Mouse (Mus musculus) naive thymus-derived CD4-positive, alpha-beta T cell, adult 2 months (primary cell): ENCODE measurements around the gene Acss2.
"Not testable (repeated sequence)": the region's sequence is repeated elsewhere in the genome, so short reads cannot be mapped to it uniquely, and the experiment has no call there.

Experiments
- DNase-seq: peaks from one replicate; pipeline ENCODE4 v3.0.0-alpha.2; 2011; ENCODE audit warnings: low read depth

Acss2 gene

DNA sequence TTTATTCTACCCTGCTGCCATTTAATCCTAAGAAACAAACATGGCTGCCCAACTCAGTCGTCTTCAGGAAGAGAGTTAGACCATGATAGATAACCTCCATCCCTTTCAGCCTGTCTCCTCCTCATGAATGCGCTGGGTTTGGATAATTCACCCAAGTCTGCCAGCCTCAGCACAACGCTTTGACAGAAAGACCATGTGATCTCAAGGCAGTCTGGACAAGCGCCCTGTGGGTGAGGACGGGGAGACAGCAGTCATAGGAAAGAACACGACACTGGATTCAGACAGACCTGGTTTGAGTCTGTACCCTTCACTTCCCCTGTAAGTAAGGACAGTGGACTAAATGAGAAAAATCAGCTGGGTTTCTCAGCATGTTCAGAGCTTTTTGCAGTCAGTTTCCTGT lies 71.8 kb downstream of the Acss2 start:
- no peak for DNase-seq

DNA sequence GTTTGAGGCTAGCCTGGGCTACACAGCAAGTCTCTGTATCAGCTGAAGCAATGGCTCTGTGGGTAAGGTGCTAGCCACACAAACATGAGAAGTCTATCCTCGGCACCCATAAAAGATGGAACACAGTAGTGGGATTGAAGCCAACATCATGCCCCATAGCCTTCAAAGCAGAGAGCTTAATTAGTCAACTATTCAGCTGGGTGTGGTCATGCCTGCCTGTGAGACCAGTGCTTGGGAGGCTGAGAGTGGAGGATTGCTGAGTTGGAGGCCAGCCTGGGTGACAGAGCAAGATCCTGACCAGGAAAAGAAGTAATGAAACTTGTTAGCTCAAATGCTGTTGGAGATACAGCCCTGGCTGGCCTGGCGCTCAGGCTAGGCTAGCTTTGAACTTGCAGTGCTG lies 73.1 kb downstream of the Acss2 start:
- DNase-seq: no peak

DNA sequence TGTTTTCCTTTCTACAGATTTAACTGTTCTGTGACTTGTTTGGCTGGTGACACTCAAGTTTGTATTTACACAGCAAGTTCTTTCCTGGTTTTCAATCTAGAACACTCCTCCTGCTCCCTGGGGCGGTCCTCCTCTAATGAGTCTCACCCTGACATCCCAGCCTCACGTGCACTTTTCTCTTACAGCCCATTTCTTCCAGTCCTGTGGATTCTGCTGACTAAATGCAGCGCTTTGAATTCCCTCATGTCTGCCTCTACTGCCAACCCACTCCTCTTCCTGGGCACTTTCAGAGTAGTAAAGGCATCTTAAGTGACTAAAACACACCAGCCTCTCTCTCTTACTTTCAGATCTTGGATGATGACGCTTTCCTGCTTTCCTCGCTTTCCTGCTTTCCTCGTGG lies 73.9 kb downstream of the Acss2 start:
- no peak for DNase-seq

DNA sequence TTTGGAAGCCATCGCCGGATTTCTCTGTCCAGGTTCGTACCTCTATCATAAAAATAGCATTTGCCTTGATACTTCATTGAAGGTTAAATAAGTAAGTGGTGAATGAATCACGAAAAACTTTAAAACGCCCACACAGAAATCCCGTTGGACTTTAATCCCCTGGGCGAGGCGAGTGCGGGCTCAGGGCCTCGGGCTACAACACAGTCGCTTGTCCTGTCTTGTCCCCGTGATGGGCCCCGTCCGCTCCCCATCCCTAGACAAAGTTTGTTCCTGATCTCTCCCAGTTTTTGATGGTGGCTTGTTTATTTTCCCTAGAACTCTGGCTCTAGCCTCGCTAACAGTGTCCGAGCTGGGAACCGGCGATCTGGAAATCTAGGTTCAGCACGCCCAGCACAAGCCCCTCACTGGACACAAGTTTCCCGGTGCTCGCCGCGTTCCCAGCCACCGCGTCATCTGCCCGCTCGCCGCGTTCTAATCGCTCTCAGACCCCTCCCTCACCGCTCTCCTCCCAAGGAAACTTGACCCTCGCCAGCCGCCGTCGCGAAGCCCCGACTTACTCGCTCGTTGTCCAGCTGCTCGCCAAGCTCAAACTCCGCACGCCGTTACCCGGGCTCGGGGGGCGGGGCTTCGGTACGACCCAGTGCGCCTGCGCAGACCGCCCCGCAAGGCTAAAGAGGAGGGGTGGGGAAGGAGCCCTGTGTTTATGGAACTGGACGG lies 74.5 kb downstream of the Acss2 start, which contains the start of gene Gss:
Gene Gss, minus strand, starts transcription at position 674 of the 717 bp plus-strand sequence.
- peak; percentile 93 for DNase-seq

DNA sequence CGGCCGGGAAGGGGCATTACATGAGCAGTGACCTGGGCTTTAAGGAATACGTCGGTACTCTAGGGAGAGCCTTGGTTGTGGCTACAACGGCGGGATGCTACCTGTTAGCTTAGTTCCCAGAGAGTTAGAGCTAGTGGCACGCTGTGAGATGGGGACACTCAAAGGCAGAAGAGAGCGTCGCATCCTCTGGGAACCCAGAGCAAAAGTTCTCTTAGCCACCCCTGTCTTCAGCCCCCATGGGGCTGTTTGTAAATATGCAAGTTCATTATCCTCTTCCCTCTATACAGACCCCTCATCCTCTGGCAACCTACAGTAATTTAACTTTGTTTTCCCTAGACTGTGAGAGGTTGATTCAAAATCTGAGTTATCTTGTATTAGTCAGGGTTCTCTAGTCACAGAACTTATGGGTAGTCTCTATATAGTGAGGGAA lies 75.1 kb downstream of the Acss2 start:
- DNase-seq: no peak

DNA sequence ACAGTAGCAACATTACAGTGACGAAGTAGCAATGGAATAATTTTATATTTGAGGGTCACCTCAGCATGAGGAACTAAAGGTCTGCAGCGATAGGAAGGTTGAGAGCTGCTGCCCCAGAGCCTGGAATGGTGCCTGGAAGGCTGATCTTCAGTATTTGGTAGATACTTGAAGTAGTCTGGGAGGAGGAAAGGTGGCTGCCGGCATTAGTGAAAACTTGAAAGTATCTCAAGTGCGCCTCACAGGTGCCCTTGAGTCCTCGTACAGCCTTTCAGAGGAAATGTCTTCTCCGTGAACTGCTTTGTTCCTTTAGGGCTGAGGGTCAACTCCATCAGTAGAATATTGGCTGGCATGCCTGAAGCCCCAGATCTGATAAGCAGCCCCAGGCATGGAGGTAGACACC lies 77.8 kb downstream of the Acss2 start:
- no peak for DNase-seq

DNA sequence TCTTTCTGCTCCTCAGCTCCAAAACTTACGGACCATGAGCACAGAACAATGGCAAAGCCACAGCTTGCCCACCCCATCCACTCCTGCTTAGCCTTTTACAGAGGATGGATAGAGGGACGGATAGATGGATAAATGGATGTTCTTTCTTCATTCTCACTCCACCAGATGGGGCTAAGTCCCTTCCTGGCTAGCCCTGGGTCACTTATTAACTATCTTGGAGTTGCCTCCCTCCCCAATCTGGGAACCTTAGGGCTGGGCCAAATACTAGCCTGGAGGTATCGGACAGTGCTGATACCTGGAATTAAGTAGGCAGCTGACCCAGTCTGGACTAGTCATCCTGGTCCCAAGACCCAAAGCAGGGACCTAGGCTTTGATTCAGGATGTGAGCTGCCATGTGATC lies 86.0 kb downstream of the Acss2 start:
- DNase-seq: no peak

DNA sequence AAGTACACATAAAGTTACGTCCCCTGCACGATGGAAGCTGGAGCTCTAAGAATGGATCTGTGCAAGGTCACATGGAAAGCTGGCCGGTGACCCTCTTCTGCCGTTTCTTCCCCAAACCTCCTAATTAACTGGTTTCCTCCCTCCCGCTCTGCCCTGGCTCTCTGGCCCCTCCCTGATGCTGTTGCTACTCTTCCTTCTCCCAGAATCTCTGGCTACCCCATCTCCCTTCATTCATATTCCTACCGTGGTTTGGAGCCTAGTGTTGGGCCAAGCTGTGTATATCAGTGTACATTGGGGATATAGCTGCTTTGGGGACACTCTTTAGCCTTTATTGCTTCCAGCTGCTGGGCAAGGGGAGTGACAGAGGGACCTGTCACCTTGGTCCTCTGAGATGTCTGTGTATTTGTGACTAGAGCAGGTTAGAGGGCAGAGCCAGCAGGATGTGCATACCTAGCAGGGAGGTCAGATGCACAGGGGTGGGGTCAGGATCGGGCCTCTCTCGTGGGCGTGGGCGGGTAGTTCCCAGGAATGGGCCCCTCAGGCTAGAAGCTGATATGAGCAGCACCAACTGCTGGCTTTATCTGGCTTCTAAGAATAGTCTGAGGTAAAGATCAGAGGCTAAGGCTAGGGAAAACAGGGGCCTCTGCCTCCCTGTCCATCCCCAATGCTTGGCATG lies 87.0 kb downstream of the Acss2 start:
- DNase-seq: no peak

DNA sequence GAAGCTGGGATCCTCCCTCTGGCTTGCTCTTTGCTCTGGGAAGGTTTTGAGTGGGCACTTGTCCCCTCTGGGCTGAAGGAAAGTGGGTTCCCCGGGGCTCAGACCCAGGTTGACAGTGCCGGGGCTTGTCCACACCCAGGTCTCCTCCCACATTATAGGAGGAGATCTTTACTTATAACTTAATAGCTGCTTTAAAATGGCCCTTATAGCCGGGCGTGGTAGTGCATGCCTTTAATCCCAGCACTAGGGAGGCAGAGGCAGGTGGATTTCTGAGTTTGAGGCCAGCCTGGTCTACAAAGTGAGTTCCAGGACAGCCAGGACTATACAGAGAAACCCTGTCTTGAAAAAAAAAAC lies 87.5 kb downstream of the Acss2 start:
- not testable (repeated sequence) for DNase-seq

DNA sequence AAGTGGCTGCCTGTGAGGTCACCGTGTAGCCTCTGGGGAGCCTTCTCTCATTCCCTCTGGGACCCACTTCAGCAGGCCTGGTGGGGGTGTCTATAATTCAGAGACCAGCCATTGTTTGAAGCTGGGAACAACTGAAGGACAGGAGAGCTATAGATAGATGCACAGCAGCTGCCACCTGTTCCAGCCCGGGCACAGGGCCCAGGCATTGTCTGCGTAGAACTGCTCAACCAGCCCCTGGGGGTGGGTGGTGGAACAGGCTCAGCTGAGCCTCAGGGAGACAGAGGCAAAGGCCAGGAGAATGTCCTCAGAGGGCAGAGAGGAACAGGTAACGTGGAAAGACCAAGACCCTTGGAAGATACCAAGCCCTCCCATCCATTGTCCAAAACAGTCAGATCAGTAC lies 88.6 kb downstream of the Acss2 start:
- DNase-seq: no peak

DNA sequence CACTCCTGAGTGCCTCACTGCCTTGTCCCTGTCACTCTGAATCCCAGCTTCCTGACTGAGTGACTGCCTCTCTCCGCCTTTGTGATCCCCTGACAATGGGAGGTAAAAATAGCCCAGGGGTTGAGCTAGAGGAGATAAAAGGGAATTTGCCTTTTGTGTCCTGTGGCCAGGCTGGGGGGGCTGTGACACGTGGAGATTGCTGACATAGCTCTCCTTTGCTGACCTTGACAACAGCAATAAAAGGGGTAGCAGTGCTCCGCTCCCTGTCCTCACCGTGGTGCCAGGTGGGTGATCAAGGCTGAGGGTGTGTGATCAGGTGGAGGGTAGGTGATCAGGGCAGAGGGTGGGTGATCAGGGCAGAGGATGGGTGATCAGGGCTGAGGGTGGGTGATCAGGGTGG lies 93.2 kb downstream of the Acss2 start, which contains the start of gene Myh7b:
Gene Myh7b, plus strand, starts transcription at position 235 of the 400 bp plus-strand sequence.
- no peak for DNase-seq

DNA sequence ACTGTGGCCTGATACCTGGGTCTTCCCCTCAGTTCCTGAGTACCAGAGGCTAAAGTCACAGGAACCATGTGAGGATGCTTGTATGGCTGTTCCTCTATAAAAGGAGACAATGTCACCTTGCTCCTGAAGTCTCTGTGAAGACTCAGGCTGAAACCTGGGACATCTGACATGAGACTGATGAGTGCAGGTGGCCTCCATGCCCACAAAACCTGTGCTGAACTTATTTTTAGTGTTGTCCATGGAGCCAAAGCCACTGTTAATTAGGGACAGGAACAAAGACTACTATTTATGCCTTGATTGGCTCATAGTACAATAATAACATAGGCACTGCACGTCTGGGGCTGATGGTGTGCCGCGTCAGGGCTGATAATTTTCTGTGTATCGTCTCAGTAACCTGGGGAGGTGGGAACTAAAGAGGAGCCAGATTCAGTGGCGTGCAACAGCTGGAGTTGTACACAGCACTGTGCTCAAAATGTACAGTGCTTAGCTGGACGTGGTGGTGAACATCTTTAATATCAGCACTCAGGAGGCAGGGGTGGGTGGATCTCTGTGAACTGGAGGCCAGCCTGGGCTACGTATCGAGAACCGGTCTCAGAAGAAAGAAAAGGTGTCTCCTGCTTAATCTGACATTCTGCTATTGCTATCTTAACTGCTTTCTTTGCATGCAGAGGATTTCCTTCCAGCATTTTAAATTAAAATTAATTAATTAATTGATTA lies 94.2 kb downstream of the Acss2 start:
- DNase-seq: no peak

DNA sequence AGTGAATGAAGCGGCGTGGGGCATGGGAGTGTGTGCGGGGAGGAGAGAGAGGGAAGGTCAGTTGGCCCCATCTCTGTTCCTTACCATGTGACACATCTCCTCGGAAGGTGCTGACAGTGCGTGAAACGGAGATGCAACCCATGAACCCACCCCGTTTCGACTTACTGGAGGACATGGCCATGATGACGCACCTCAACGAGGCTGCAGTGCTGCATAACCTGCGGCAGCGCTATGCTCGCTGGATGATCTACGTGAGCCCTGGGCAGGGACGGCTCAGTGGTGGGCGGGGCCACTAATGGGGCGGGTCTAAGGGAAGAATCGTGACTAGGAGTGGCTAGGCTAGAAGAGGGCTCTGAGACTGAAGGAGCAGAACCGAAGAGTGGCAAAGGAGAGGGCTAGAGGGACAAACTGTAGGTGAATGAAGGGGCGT lies 95.6 kb downstream of the Acss2 start:
- DNase-seq: peak; percentile 81

DNA sequence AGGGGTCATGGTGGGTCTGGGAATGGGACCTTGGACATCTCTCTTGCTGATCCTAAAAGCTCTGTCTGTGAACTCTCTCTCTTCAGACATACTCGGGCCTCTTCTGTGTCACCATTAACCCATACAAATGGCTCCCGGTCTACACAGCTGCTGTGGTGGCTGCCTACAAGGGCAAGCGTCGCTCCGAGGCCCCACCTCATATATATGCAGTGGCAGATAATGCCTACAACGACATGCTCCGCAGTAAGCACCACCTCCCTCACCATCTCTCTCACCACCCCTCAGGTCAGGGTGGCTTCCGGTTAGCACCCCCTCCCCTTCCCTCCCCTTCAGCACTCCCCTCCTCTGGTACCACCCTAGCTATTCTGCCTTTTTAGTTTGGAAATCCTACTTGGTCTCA lies 96.2 kb downstream of the Acss2 start:
- no peak for DNase-seq

DNA sequence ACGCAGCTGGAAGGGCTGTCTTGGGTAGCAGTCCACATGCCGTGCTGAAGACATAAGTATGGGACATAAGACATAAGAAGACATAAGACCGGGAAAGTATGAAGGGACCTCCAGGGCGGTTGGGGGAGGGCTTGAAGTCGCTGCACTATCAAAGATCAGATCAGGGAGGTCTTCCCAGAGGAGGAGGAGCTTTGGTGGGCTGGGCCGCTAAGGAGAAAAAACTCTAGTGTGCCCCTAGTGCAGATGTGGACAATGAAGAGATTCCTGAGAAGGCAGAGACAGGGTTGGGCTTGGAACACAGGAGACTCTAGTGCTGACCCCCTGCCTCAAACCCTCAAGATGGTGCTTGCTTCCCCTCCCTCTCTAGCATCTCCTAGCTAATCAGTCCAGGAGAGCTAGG lies 99.2 kb downstream of the Acss2 start:
- no peak for DNase-seq

DNA sequence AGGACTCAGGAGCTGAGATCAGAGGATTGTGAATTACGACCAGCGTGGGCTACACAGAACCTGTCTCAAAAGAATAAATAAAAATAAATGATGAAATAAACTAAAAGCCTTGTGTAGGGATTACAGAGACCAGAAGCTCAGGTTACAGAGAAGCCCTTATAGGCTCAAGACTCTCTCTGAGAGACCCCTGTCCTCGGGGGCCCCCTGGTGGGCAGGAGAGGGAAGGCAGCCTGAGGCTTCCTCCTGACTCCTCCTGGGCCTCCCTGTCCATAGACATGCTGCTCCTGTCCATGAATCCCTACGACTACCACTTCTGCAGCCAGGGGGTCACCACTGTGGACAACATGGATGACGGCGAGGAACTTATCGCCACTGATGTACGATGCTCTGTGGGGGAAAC lies 102.1 kb downstream of the Acss2 start:
- peak; percentile 87 for DNase-seq

DNA sequence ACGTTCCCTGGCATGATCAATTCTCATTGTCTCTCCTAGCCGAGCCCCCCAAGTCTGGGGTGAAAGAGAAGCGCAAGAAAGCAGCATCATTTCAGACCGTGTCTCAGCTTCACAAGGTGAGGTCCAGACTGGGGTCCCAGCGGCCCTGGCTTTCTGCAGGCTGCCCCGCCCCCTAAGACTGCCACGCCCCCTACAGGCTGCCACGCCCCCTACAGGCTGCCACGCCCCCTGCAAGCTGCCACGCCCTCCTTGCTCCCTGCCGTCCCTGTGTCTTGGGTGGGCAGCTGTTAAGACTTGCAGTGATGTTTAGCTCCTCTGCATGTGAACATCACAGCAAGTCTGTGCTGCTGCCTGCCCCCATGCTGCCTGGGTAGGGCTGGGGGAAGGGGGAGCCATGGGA lies 104.9 kb downstream of the Acss2 start:
- DNase-seq: no peak

DNA sequence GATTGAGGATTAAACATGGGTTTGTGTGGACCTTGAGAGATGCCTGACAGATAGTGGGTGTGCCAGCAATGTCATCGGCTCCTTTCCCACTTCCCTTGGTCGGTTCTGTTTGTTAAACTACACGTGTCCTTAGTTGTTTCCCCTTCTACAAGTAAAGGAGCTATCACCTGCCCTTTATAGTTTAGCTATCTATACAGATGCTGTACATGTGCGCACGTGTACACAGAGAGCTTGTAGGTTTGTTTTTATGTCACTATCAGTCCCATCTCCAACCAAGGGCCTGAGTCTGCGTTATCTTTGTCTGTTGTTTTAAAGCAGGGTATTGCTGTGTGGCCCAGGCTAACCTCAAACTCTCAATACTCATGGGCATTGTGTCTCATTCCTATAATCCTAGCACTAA lies 106.2 kb downstream of the Acss2 start:
- no peak for DNase-seq

DNA sequence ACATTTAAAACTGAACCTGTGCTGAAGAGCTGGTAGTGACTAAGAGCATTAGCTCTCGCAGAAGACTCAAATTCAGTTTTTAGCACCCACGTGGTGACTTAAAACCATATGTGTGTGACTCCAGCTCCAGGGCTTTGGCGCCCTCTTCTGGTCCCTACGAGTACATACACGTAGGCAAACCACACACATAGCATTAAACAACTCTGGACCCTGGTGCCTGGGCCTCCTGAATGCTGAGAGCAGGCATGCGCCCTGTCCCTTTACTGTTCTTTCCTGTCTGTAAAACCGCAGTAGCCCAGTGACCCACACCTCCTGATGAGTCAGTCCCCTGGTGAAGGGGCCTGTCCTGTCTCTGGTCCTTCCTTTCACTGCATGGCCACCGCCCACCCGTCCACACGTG lies 107.0 kb downstream of the Acss2 start:
- peak; percentile 73 for DNase-seq

DNA sequence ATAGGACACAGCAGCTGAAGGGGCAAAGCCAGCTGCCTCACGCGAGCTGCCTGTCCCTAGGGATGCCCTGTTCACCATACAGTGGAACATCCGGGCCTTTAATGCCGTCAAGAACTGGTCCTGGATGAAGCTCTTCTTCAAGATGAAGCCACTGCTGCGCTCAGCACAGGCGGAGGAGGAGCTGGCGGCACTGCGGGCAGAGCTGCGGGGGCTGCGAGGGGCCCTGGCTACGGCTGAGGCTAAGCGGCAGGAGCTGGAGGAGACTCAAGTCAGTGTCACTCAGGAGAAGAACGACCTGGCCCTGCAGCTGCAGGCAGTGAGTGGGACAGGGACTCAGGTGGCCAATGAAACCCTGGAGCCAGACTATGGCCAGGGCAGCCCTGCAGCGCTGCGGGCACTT lies 108.5 kb downstream of the Acss2 start:
- no peak for DNase-seq

DNA sequence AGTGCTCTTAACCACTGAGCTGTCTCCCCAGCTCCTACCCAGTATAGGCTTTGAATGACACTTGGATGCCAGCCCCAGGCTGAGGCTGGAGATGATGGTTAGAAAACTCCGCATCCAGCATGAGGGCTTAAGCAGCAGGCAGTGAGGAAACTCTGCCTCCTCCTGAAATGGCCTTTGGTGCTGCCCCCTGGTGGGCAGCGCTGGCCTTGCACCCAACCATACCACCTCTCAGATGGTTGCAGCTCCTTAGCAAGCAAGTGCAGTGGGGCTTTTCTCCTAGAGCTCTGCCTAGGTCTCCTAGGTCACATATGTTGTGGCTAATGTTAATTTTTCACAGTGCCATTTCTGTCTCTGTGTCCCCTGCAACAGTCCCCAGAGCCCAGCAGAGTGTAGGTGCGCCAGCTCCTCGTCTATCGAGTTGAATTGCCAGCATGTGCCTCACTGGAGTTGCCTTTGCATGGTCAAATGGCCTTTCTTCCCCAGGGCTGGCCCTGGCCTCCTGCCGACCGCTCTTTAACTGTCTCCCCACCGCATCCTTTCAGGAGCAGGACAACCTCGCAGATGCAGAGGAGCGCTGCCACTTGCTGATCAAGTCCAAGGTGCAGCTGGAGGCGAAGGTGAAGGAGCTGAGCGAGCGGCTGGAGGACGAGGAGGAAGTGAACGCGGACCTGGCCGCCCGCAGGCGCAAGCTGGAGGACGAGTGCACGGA lies 109.4 kb downstream of the Acss2 start:
- peak; percentile 86 for DNase-seq

DNA sequence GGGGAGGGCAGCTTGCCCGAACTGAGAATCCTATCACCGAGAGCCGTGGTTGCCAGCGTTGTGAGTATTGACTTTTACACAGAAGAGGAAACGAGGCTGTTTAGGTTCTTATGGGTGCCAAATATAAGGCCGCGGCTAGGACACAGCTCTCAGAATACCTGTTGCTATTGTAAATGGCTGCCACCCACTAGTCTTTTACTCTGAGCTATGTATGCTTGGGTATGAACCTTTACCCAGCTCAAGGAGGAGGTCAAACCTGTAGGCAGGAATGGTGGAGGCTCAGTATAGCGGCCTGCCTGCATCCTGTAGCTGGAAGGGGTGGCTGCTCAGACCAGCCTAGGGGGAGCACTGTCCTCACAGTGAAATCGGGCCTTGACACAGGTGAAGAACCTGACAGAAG lies 110.4 kb downstream of the Acss2 start:
- no peak for DNase-seq

DNA sequence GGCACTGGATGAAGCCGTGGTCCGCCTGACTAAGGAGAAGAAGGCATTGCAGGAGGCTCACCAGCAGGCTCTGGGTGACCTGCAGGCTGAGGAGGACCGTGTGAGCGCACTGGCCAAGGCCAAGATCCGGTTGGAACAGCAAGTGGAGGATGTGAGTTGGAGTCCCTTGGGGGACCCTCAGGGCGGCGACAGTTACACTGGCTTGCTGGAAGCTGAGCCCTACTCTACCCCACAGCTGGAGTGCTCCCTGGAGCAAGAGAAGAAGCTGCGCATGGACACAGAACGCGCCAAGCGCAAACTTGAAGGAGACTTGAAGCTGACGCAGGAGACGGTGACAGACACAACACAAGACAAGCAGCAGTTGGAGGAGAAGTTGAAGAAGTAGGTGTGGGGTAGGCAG lies 110.8 kb downstream of the Acss2 start:
- no peak for DNase-seq
